ENCODE assay signal across 18 mouse cellular contexts in the genomic region with DNA sequence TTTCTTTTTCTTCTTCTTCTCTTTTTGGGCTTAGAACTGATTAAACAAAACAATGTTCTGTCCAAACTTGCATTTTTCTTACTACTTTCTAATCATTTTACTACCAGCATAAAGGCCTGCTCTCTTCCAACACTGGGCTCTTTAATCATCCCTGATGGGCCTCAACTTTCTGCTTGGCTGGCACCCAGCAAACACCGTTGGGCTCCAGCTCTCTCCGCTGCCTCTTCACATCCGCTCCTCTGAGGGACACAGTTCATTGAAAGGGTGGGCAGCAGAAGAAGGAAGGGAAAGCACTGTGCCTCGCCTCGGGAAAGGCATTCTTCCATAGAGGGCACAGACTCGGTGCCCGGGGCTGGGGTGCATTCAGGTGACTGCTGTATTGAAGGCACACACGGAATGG. TPM values are rescaled to one million over a fixed set of nuclear protein-coding genes. Genes with fewer than 3 reads are reported as not detected.
DNase-seq lines count a peak whose midpoint lies in the region; ATAC-seq and TF ChIP-seq lines count a peak whose summit lies in the region.
"Had no signal": no experiment of that assay in that cellular context is flagged by ENCODE, and none has a peak within 500 bp of the region (broad histone marks: within the 10 kb centered on the region; RNA-seq: fewer than 3 reads in every experiment).

No protein-coding gene starts in this region.

- no peaks in the 10 kb centered on the region for H3K79me2 ChIP-seq in heart, adult 2 months (replicated peaks; ENCODE audit: control insufficient read depth, insufficient read depth, low read length)

- H3K4me1 ChIP-seq in heart, embryonic 12.5 days (replicated peaks) = peaks cover 70% of the 10 kb centered on the region
- H3K4me1 ChIP-seq in heart, adult 2 months (ENCODE audit: control insufficient read depth, insufficient read depth, low read length) = no peaks in the 10 kb centered on the region

- no peak overlapping the region for H3K9ac ChIP-seq in heart, embryonic 12.5 days
- H3K9ac ChIP-seq in heart, adult 2 months (ENCODE audit: low read depth, low read length) = no peak overlapping the region
- H3K9ac ChIP-seq: embryonic facial prominence, embryonic 12.5 days; forebrain, embryonic 13.5 days; neural tube, embryonic 13.5 days had no signal

- 61% methylated on average over 8 of the region's 8 CpGs for WGBS in heart, embryonic 12.5 days
- WGBS in heart, adult 2 months = 60% methylated on average over 8 of the region's 8 CpGs

- TF ChIP-seq CTCF in heart, adult 2 months (IDR thresholded peaks at IDR 0.05) = no peak

- H3K27me3 ChIP-seq in heart, embryonic 12.5 days (replicated peaks) = no peaks in the 10 kb centered on the region
- H3K27me3 ChIP-seq in heart, adult 2 months (ENCODE audit: control insufficient read depth, insufficient read depth, low read length) = no peaks in the 10 kb centered on the region
- H3K27me3 ChIP-seq: embryonic facial prominence, embryonic 12.5 days; forebrain, embryonic 13.5 days; neural tube, embryonic 13.5 days had no signal

- no peak for ATAC-seq in heart, embryonic 12.5 days (ENCODE audit: insufficient number of reproducible peaks, low FRiP score)
- ATAC-seq: forebrain, embryonic 13.5 days; inflammation-experienced regulatory T-cells, adult 6 months had no signal

- H3K4me2 ChIP-seq in heart, embryonic 12.5 days = no peak overlapping the region
- H3K4me2 ChIP-seq: embryonic facial prominence, embryonic 12.5 days; forebrain, embryonic 13.5 days; neural tube, embryonic 13.5 days had no signal

- H3K9me3 ChIP-seq in heart, embryonic 12.5 days (replicated peaks) = peaks cover 14% of the 10 kb centered on the region
- H3K9me3 ChIP-seq: embryonic facial prominence, embryonic 12.5 days; forebrain, embryonic 13.5 days; neural tube, embryonic 13.5 days had no signal

- H3K27ac ChIP-seq in heart, embryonic 12.5 days (ENCODE audit: poor library complexity, severe bottlenecking) = peak overlapping the region; percentile 26; the same call in 1 of the 2 replicates
- no peak overlapping the region for H3K27ac ChIP-seq in heart, adult 2 months
- H3K27ac ChIP-seq: embryonic facial prominence, embryonic 12.5 days; forebrain, embryonic 13.5 days; neural tube, embryonic 13.5 days had no signal

- no peak for TF ChIP-seq EP300 in heart, adult 2 months (IDR thresholded peaks at IDR 0.05; ENCODE audit: insufficient read depth, low read depth, low read length)

- H3K4me3 ChIP-seq in heart, embryonic 12.5 days = no peak overlapping the region
- no peak overlapping the region for H3K4me3 ChIP-seq in heart, adult 2 months
- H3K4me3 ChIP-seq: embryonic facial prominence, embryonic 12.5 days; forebrain, embryonic 13.5 days; neural tube, embryonic 13.5 days had no signal

- no peak for TF ChIP-seq POLR2A in heart, adult 2 months (IDR thresholded peaks at IDR 0.05; ENCODE audit: insufficient read depth, low read depth, low read length)

- intact Hi-C loops in heart, adult 2 months (cut with DNase I) = no loop called here

- H3K36me3 ChIP-seq in heart, embryonic 12.5 days = peaks cover 6% of the 10 kb centered on the region
- H3K36me3 ChIP-seq in heart, adult 2 months (ENCODE audit: control insufficient read depth, insufficient read depth, low read length) = no peaks in the 10 kb centered on the region
- H3K36me3 ChIP-seq: embryonic facial prominence, embryonic 12.5 days; G1E; neural tube, embryonic 13.5 days had no signal

- no peak for DNase-seq in heart, adult 2 months
- DNase-seq in kidney, postnatal 10 days = peak; percentile 50
- DNase-seq in kidney, adult 11 months = no peak
- DNase-seq in urinary bladder, postnatal 14 days (ENCODE audit: low spot score) = peak; percentile 22
- no peak for DNase-seq in urinary bladder, postnatal 25 days (ENCODE audit: low spot score)
- DNase-seq in layer of hippocampus, adult 11-12 months (ENCODE audit: low spot score) = no peak
- DNase-seq: cerebellum, adult 11-12 months; lung, postnatal 10 days; thymus, adult 2 months had no signal

RNA-seq across cellular contexts. Expression of a gene that starts 41.8 kb away (rescaled TPM):
- polyA plus RNA-seq in heart, embryonic 12.5 days (2016; fragmentation: Nextera tagmentation; extraction: Ambion mirVana) = 28.3 and 30.7 TPM in 2 replicates
- total RNA-seq in heart, adult 2 months (2021) = 1 to 10 TPM; 1.1 to 1.9 TPM
- 1.5 and 1.6 TPM in 2 replicates for polyA plus RNA-seq in heart, adult 2 months (2012; rRNA removed)
- total RNA-seq: G1E; granulocyte monocyte progenitor cell, adult 5-6 weeks; liver, adult 2 months; monocyte, adult 5-6 weeks had no signal
- polyA plus RNA-seq: G1E; inflammation-experienced regulatory T-cells, adult 6 months had no signal

Comparison
In these comparisons a context has a peak if more than half of its experiments do, and no peak if none do; other contexts are left out.
1. DNase-seq: peak in kidney, postnatal 10 days (single experiment) and urinary bladder, postnatal 14 days (single experiment); none in heart, adult 2 months (0 of 2), kidney, adult 11 months (single experiment), urinary bladder, postnatal 25 days (single experiment) and layer of hippocampus, adult 11-12 months (single experiment).
2. RNA of a gene that starts 41.8 kb away (polyA plus RNA-seq): 28.3 to 30.7 TPM in heart, embryonic 12.5 days; 1.5 to 1.6 TPM in heart, adult 2 months; every median in the first group is over 10 times any median in the second.